Mouse (Mus musculus) brain, embryonic 14.5 days (tissue): Measurements from ENCODE around the gene Chpf.

Experiments
- CTCF ChIP-seq: fragments of 200-500 bp; IDR thresholded peaks from 2 replicates; pipeline ENCODE4 v1.5.1; 2012; ENCODE audit warnings: inconsistent platforms, mild to moderate bottlenecking, moderate library complexity, borderline replicate concordance; ENCODE audit not compliant: insufficient read depth, insufficient read length; ENCODE audit errors: extremely low read depth
- POLR2A ChIP-seq: fragments of 200-500 bp; IDR thresholded peaks from 2 replicates; pipeline ENCODE4 v1.6.1; 2012; ENCODE audit warnings: mild to moderate bottlenecking, inconsistent platforms, borderline replicate concordance; ENCODE audit not compliant: poor library complexity, insufficient read depth, insufficient read length, severe bottlenecking; ENCODE audit errors: extremely low read depth

- TF ChIP-seq CTCF = no peak
- TF ChIP-seq POLR2A = no peak
Measured at GRCm38 (mm10) chr1:75504256-75505045, 25.3 kb upstream of the Chpf start.
